ENCODE assay signal across 15 mouse cellular contexts in the genomic region with DNA sequence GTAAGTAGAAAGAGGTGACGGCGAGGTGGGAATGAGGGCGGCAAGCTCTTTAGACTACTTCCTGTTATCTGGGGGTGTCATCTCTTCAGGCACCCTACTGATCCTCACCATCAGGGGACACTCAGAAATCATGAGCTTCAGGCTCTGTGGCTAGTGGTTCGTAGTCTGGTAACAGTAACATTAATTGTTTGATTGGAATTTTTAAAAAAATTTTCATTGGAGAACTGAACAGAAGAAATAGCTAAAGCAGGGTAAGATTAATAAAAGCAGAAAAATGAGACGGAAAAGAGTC. TPM values are rescaled to one million over a fixed set of nuclear protein-coding genes. Genes with fewer than 3 reads are reported as not detected.
DNase-seq lines count a peak whose midpoint lies in the region; ATAC-seq and TF ChIP-seq lines count a peak whose summit lies in the region.
"Had no signal": no experiment of that assay in that cellular context is flagged by ENCODE, and none has a peak within 500 bp of the region (broad histone marks: within the 10 kb centered on the region; RNA-seq: fewer than 3 reads in every experiment).

No protein-coding gene starts in this region.

- TF ChIP-seq CTCF in hindbrain, postnatal 0 days (IDR thresholded peaks at IDR 0.05; ENCODE audit: low read depth) = no peak

- H3K4me1 ChIP-seq in kidney, embryonic 16.5 days (ENCODE audit: insufficient read depth, low read length) = peaks cover 12% of the 10 kb centered on the region
- H3K4me1 ChIP-seq in forebrain, embryonic 10.5 days = peaks cover 22% of the 10 kb centered on the region
- H3K4me1 ChIP-seq in hindbrain, postnatal 0 days (ENCODE audit: insufficient read depth, low read length) = 0 out of 2 replicates have a peak, but pooled peaks cover 3% of the 10 kb centered on the region
- 0 out of 2 replicates have a peak, but pooled peaks cover 9% of the 10 kb centered on the region for H3K4me1 ChIP-seq in neural tube, embryonic 14.5 days (ENCODE audit: control insufficient read depth, insufficient read depth, low read length)

- no peaks in the 10 kb centered on the region for H3K36me3 ChIP-seq in kidney, embryonic 16.5 days (ENCODE audit: insufficient read depth, low read length)
- H3K36me3 ChIP-seq in forebrain, embryonic 10.5 days (replicated peaks) = no peaks in the 10 kb centered on the region
- no peaks in the 10 kb centered on the region for H3K36me3 ChIP-seq in hindbrain, postnatal 0 days (ENCODE audit: insufficient read depth, low read length)
- H3K36me3 ChIP-seq in neural tube, embryonic 14.5 days (ENCODE audit: control insufficient read depth, insufficient read depth, low read length) = no peaks in the 10 kb centered on the region

- no peak for DNase-seq in kidney, adult 9 months
- no peak for DNase-seq in forebrain, embryonic 10.5 days (ENCODE audit: extremely low spot score, low spot score)
- no peak for DNase-seq in hindbrain, postnatal 0 days (ENCODE audit: low spot score)
- DNase-seq in cerebellum, adult 11-12 months = no peak
- no peak for DNase-seq in spleen, postnatal 10 days (ENCODE audit: low spot score in 2 of 2)
- DNase-seq: lung, postnatal 4 days; thymus, postnatal 14 days had no signal

- H3K9ac ChIP-seq in kidney, embryonic 16.5 days (replicated peaks; ENCODE audit: low read length) = no peak overlapping the region
- no peak overlapping the region for H3K9ac ChIP-seq in hindbrain, postnatal 0 days (replicated peaks; ENCODE audit: low read length)
- no peak overlapping the region for H3K9ac ChIP-seq in neural tube, embryonic 14.5 days (replicated peaks; ENCODE audit: low read depth, low read length)

- H3K4me2 ChIP-seq in kidney, embryonic 16.5 days (replicated peaks; ENCODE audit: low read depth, low read length) = peak overlapping the region; percentile 59; the same call in 1 of the 2 replicates
- peak overlapping the region; percentile 63 for H3K4me2 ChIP-seq in hindbrain, postnatal 0 days (ENCODE audit: low read depth, low read length)
- H3K4me2 ChIP-seq in neural tube, embryonic 14.5 days (ENCODE audit: low read depth, low read length) = peak overlapping the region; percentile 53

- no peak for ATAC-seq in kidney, embryonic 16.5 days (ENCODE audit: low FRiP score, low TSS enrichment)
- peak; percentile 19; the same call in 1 of the 2 replicates for ATAC-seq in hindbrain, postnatal 0 days
- no peak for ATAC-seq in neural tube, embryonic 14.5 days (ENCODE audit: low read depth)
- no peak for ATAC-seq in erythroid progenitor cell, adult 5-6 weeks (replicated peaks; ENCODE audit: low FRiP score, poor library complexity, severe bottlenecking)
- ATAC-seq: activated CD4-positive, CD25-positive, alpha-beta regulatory T cell, adult 4 months had no signal

- H3K9me3 ChIP-seq in kidney, embryonic 16.5 days (ENCODE audit: low read length) = no peaks in the 10 kb centered on the region
- H3K9me3 ChIP-seq in forebrain, embryonic 10.5 days = no peaks in the 10 kb centered on the region
- H3K9me3 ChIP-seq in hindbrain, postnatal 0 days (ENCODE audit: low read length) = no peaks in the 10 kb centered on the region
- H3K9me3 ChIP-seq in neural tube, embryonic 14.5 days (ENCODE audit: control insufficient read depth, low read length) = no peaks in the 10 kb centered on the region

- H3K27ac ChIP-seq in kidney, embryonic 16.5 days (ENCODE audit: low read length) = no peak overlapping the region
- H3K27ac ChIP-seq in forebrain, embryonic 10.5 days = no peak overlapping the region
- no peak overlapping the region; the same call in 1 of the 2 replicates for H3K27ac ChIP-seq in hindbrain, postnatal 0 days
- H3K27ac ChIP-seq in neural tube, embryonic 14.5 days (ENCODE audit: low read depth, low read length) = no peak overlapping the region

- 45% methylated on average over 5 of the region's 5 CpGs for WGBS in kidney, embryonic 16.5 days
- WGBS in forebrain, embryonic 10.5 days = 51% methylated on average over 5 of the region's 5 CpGs
- 50% methylated on average over 5 of the region's 5 CpGs for WGBS in hindbrain, postnatal 0 days
- WGBS in neural tube, embryonic 14.5 days = 52% methylated on average over 5 of the region's 5 CpGs

- peak overlapping the region; percentile 38; the same call in 1 of the 2 replicates for H3K4me3 ChIP-seq in kidney, embryonic 16.5 days (ENCODE audit: low read length)
- peak overlapping the region; percentile 40; the same call in 1 of the 2 replicates for H3K4me3 ChIP-seq in forebrain, embryonic 10.5 days
- H3K4me3 ChIP-seq in hindbrain, postnatal 0 days (ENCODE audit: low read length) = peak overlapping the region; percentile 31; the same call in 1 of the 2 replicates
- no peak overlapping the region for H3K4me3 ChIP-seq in neural tube, embryonic 14.5 days (ENCODE audit: low read depth, low read length)

- H3K27me3 ChIP-seq in kidney, embryonic 16.5 days (ENCODE audit: insufficient read depth, low read length) = peaks cover 10% of the 10 kb centered on the region; the same call in 1 of the 2 replicates
- peaks cover 44% of the 10 kb centered on the region for H3K27me3 ChIP-seq in forebrain, embryonic 10.5 days (ENCODE audit: poor library complexity, severe bottlenecking)
- H3K27me3 ChIP-seq in hindbrain, postnatal 0 days (ENCODE audit: insufficient read depth, low read length) = no peaks in the 10 kb centered on the region
- H3K27me3 ChIP-seq in neural tube, embryonic 14.5 days (ENCODE audit: control insufficient read depth, insufficient read depth, low read length) = no peaks in the 10 kb centered on the region
- H3K27me3 ChIP-seq: CH12.LX had no signal

RNA-seq across cellular contexts. Expression of a gene that starts 41.8 kb away (rescaled TPM):
- not detected in 2 replicates for polyA plus RNA-seq in kidney, embryonic 16.5 days (2015; fragmentation: Nextera tagmentation; extraction: Ambion mirVana)
- 0.09 and 0.10 TPM in 2 replicates for polyA plus RNA-seq in forebrain, embryonic 10.5 days (2016; fragmentation: Nextera tagmentation; extraction: Ambion mirVana)
- 0.16 and 1.7 TPM in 2 replicates for total RNA-seq in hindbrain, postnatal 0 days (2014; rRNA removed)
- polyA plus RNA-seq in hindbrain, postnatal 0 days (2015; fragmentation: Nextera tagmentation; extraction: Ambion mirVana) = 0.15 and 0.26 TPM in 2 replicates
- 0.33 TPM in 1 of 2 replicates, not detected in the other for polyA plus RNA-seq in neural tube, embryonic 14.5 days (2014; fragmentation: Nextera tagmentation; extraction: Ambion mirVana)
- total RNA-seq in erythroid progenitor cell, adult 5-6 weeks (2015; ENCODE audit: low replicate concordance) = not detected in 2 replicates
- total RNA-seq in erythroid progenitor cell, adult 5-6 weeks (2017; ENCODE audit: low replicate concordance) = not detected in 2 replicates
- total RNA-seq: CH12.LX; left cerebral cortex, postnatal 36 days; neutrophil, adult 5-6 weeks had no signal
- polyA plus RNA-seq: activated CD4-positive, CD25-positive, alpha-beta regulatory T cell, adult 4 months; heart, embryonic 16.5 days had no signal
